Mouse (Mus musculus) left cerebral cortex, postnatal 25 days (tissue): Measurements from ENCODE around the gene Accsl. TPM values are rescaled to one million over a fixed set of nuclear protein-coding genes. Genes with fewer than 3 reads are reported as not detected.

ENCODE experiments used
- DNase-seq, 2 experiments: peaks; one replicate each; pipeline ENCODE4 v3.0.0; 2022; ENCODE audit warnings: low spot score in 2 of 2, mixed read lengths in 1 of 2
- intact Hi-C: fragments of 180-260 bp; cut with DNase I; formaldehyde crosslinking; loops from one replicate; pipeline ENCODE4 v1.15.1; 2025
- total RNA-seq, 2 experiments: library from RNA; stranded (reverse); gene quantifications; 2 replicates each; pipeline ENCODE4 v1.2.3; 2021

The Accsl gene
- total RNA-seq, result not detected

DNA sequence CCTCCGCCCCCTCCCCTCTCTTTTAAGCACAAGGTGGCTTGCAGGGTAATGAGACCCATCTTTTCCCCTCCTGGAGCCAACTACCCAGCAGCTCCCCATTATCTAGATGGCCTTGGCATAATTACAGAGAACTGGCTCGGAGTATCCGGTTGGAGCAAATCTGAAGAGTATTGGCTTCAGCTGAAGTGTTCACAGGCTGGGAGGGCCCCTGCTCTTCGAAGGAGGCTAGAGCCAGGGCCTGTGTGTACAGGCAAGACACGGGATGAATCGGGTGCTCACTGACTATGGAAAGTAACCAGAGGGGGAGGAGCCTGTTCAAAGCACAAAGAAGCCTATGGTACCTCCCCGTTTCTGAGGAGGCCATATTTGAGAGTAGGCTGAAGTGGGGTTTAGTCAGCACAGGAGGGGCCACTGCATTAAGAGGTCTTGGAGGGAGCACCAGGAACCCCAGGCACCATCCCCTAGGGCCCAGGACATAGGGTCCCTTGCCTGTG is at the start of gene Accsl:
Accsl (minus strand) TSS at position 51 of the 494 bp plus-strand sequence.
- DNase-seq, result no peak
- intact Hi-C loops, result no loop called here

DNA sequence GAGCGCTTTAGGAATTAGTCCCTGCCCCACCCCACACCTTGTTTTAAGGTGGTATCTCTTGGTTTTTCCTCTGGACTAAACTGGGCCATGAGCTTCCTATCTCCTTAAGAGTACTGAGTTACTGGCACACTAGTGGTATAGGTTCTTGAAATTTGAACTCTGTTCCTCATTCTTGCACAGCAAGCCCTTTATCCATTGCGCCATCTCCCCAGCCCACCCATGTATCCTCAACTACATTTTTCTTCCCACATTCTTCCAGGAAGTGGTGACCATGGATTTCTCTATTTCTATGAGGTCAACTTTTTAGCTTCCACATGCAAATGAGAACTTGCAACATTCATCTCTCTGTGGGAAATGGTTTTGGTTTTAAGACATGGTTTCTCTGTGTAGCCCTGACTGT is 44.6 kb upstream of the Accsl start:
- DNase-seq, result no peak
- intact Hi-C loops, result no loop called here

DNA sequence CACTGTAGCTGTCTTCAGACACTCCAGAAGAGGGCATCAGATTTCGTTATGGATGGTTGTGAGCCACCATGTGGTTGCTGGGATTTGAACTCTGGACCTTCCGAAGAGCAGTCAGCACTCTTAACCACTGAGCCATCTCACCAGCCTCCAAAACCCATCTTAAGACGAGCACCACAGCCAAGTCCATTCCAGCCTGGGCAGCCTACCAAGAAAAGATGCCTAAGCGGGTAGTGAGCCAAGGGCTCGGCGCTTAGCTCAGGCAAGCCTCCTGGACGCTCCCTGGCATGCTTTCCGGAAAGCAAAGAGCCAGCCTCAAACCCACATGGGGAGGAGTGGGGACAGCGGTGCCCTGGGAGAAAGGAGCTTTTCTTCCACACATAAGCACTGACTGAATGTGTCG is 43.0 kb upstream of the Accsl start:
- intact Hi-C loops, result no loop called here
- peak; percentile 21 to 59 for DNase-seq

- intact Hi-C loops, result no loop called here
Measured at GRCm38 (mm10) chr2:93909716-93910115, 40.8 kb upstream of the Accsl start.

DNA sequence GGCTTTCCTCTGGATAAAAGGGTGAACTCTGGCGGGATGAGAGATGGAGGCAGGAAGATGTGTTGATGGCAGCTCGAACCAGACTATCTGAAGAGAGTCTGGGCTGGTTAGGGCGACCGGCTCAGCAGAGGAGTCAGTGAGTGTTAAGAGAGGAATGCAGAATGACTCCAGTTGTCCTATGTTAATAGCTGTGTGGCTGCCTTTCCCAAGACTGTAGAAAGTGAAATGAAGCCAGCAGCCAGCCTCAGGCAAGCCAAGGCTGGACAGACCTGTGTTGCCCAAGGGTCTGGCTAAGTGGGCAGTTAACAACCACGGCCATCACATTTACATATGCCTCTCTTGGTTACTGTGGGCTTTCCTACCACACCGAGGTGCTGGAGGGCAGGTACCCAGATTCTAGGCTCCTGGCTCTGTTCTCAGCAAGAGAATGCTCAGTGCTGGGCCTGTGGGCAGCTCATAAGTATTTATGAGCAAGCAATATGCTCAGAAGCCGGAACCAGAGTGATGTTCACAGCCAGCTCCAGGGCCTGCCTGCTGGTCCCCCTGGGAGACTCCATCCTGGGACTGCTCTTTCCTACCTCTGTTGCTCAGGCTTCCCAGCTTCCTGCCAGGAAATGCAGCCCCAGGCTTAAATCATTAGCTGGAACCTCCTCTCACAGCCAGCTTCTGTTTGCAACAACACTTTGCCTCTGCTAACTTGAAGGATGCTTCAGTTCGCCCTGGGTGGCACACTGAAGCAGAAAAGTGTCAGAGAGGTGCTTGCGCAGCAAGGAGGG is 38.8 kb upstream of the Accsl start:
- peak in 1 of 2 experiments; percentile 28 for DNase-seq
- intact Hi-C loops, result no loop called here

More at GRCm38 (mm10) chr2:93909716-93910115, 40.8 kb upstream of the Accsl start:
- no peak for DNase-seq

GRCm38 (mm10) chr2:93906316-93906715 is 37.4 kb upstream of the Accsl start:
- no peak for DNase-seq
- intact Hi-C loops, result no loop called here

DNA sequence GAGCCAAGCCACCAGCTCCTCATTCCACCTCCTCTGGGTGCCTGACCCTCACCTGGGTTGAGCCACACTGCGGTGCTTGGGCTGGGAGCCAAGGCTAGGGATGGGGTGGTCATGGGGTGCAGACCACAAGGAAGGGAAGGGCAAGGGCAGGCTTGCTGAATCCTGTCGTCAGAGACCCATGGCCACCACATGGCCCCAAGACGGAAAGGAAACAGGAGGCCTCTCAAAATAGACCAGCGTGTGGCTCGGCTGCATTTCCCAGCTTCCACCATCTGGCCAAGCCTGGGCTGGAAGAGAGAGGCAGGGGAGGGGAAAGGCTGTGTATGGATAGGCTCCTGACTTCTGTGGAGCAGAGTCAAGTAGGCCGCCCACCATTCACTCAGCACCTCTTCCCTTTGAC is 34.5 kb upstream of the Accsl start:
- intact Hi-C loops, result loop anchor here (2.0 kb wide), 1 partner anchor 51 kb away; no protein-coding TSS in a partner anchor
- DNase-seq, result peak; percentile 21 to 71

DNA sequence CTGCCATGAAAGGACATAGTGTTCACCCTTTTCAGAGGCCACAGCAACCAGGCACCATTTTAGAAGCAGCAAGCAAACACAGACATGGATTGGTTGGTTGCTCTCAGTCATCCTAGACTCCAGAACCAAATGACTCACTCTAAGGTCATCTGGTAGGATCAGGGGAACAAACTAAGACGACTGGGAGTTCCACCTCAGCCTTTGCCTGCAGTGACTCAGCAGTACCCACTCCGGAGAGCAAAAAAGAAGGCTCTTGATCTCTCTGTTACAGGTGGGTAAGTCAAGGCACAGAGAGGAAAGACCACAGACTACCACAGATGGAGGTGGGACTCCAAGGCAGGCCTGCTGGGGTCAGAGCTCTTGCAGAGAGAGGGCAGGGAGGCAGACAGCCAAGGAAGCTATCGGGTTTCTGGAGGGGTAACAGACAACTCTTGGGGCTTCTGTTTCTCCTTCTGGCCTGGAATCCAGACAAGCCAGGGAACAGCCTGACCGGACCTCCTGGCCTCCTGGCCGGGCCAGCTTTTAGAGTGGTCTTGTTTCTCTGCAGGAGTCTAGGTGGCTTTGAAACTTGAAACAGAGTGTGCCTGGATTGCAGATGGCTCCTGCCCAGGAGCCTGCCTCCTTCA is 33.8 kb upstream of the Accsl start:
- intact Hi-C loops, result loop anchor here (2.0 kb wide), 1 partner anchor 52 kb away; no protein-coding TSS in a partner anchor
- DNase-seq, result no peak

DNA sequence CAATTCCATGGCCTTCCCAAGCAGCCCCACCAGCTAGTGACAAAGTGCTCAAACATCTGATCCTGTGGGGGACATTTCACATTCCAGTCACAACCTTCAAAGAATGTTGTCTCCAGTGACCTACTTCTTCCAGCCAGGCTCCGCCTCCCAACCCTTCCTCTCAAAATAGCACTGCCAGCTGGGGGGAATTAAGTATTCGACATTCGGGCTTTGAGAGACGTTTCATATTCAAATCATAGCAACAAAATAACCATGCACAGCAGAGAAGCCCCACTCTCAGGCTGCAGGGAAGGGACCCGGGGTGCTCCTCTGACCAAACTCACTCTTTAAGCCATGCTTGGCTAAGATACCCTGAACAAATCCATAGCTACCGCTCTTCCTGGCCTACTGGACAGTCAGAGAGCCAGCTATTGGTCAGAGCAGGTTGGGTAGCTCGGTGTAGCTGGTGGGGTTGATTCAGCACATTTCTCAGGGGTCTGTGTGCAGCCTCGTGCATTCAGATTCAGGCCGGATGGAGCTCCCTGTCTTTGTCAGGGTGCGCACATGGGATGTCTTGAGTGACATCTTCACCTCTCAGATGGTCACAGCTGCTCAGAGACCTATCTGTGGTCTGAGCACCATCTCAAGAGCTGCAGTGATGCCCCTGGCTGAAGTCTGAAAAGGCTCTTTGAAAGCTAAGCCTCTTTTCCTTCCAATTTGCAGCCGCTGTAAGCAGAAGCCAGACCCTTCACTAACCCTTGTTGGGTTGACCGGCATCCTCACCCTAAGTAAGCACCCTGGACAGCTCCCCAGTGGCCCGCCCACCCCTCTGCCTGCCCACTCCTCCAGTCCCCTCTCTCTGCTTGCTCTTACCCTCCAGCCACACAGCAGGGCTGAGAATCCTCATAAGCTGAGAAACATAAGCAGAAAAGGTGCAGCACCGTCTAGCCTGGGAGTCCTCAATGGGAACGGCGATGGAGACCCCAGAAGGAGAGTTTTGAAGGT is 30.7 kb upstream of the Accsl start:
- intact Hi-C loops, result no loop called here
- peak; percentile 10 to 64 for DNase-seq

DNA sequence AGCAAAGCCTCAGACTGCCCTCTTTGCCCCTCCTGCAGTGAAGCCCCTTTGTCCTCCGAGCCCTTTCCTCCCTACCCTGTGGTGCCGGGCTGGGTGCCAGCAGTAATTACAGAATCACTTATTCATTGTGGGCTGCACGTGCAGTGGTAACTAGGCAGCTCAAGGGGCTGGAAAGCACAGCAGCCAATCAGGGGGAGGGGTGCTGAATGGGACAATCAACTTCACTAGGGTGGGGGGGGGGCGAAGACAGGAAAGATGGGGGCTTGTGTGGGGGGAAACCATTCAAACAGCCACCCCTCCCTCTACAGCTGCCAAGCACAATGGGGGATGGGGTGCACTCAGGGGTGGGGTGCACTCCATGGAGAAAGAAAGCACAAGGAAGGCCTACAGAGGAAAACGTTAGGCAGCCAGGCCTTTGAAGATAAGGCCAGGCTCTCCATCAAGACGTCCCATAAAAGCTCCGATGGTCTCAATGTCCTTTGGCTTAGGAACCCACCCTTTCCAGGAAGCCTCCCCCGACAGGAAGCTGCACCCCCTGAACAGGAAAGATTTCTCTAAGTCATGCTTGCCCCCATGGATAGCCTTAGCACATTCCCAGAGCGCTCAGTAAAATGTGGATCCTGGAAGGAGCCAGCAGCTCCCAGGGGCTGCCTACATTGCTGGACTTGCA is 22.8 kb upstream of the Accsl start:
- peak; percentile 52 to 78 for DNase-seq
- intact Hi-C loops, result loop anchor here (5.0 kb wide), 1 partner anchor 51 kb away; no protein-coding TSS in a partner anchor

- intact Hi-C loops, result loop anchor here (5.0 kb wide), 1 partner anchor 52 kb away; no protein-coding TSS in a partner anchor
Measured at GRCm38 (mm10) chr2:93890143-93890542, 21.2 kb upstream of the Accsl start.

GRCm38 (mm10) chr2:93889071-93889470 is 20.1 kb upstream of the Accsl start:
- DNase-seq, result no peak
- intact Hi-C loops, result no loop called here

More at GRCm38 (mm10) chr2:93890143-93890542, 21.2 kb upstream of the Accsl start:
- no peak for DNase-seq

DNA sequence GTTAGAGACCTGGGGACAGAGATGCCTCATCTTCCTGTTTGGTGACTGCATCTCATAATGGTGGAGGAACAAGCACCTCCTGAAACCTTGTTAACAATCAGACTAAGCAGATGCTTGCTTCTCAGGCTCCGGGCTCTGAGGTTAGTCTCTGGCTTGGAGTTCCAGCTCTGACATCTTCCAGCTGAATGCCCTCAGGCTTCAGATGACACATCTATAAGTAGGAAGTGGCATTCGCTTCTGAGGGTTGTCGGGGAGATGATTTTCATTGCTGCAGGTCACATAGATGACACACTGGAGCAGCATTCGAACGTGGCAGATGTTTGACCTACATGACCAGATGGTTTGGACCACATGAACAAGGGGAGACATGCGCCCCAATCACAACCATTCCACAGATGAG is 19.4 kb upstream of the Accsl start:
- DNase-seq, result no peak
- intact Hi-C loops, result no loop called here

DNA sequence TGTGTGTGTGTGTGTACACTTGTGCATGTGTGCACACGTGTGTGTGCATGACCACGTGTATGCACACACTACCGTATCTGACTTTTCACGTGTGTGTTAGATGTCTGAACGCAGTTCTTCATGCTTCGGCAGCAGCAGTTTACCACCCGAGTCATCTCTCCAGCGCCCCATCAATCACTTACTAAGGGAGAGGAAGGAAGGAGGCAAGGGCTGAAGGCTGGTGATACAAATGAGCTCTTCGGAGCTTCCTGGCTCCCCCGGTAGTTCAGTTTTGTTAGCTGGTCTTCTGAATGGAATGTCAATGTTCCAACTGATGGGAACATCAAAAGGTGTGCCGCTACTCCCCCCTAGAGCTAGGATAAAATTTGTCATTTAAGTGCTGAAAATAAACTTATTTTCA is 18.3 kb upstream of the Accsl start:
- DNase-seq, result no peak
- intact Hi-C loops, result no loop called here

DNA sequence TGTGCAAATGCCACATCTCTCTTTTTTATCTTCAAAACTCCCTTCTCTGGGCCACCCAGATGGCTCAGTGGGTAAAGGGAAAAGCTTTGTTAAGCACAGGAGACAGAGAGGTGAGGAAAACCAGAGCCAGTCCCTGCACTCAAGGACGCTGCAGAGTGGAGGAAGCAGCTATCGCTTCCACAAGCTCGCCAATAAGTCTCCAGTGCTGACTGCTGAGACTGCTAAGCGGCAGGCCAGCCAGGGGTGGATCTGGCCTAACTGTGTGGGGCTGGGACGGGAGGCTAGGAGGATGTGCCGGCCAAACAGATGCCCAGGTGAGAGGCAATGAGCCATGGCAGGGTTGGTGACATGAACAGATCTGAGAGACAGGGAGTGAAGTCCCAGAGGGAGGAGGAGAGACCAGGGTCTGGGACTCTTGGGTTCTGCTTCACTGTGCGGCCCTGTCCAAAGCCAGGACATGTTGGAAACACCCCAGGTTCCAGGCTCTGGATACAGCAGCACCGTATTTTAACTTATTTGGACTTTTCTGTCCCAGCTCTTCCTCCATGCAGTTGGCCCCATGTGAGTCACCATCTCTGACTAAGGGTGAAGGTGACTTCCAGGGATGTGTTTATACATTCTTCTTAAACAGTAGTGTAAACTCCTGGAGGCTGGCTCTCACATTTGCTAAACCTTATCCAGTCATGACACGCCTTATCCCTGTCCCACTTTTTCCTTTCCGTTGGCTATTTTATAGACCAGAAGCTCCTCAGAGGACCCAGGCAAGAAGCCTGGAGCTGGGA is 17.2 kb upstream of the Accsl start:
- intact Hi-C loops, result no loop called here
- DNase-seq, result no peak

GRCm38 (mm10) chr2:93883066-93883465 is 14.1 kb upstream of the Accsl start:
- DNase-seq, result no peak
- intact Hi-C loops, result no loop called here

GRCm38 (mm10) chr2:93881640-93882367 is 12.8 kb upstream of the Accsl start:
- DNase-seq, result no peak
- intact Hi-C loops, result no loop called here

DNA sequence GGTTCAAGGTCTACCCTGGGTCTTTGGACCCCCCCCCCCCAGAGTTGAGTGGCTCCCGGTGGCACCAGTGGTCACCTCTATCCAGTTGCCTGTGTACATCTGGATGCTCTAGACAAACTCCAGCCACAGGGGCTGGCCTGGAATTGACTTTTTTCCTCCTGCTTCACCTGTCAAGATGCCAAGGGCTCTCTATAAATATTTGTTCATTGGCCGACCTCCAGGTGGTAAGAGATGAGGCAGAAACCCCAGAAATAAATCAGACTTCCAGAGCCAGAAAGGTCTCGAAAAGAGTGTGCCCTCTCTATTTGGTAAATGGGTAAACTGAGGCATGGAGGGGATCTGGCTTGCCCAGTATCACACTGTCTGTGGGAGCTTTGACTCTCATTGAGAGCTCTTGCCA is 12.0 kb upstream of the Accsl start:
- intact Hi-C loops, result no loop called here
- DNase-seq, result no peak
